In genomic region chr9:85839626-85840025, GRCm38 (mm10) we compare ENCODE assay signal across 15 mouse cellular contexts. TPM values are rescaled to one million over a fixed set of nuclear protein-coding genes. Genes with fewer than 3 reads are reported as not detected.
"Had no signal": no experiment of that assay in that cellular context is flagged by ENCODE, and none has a peak within 500 bp of the region (broad histone marks: within the 10 kb centered on the region; RNA-seq: fewer than 3 reads in every experiment).

No protein-coding gene starts in this region.

- DNase-seq: kidney, adult 8-10 months; kidney, postnatal 10 days; kidney, postnatal 36 days; layer of hippocampus, postnatal 36 days; liver; lung, adult 18-20 months; lung, postnatal 36 days; midbrain, embryonic 14.5 days; right cerebral cortex, adult 18-20 months; right cerebral cortex, postnatal 14 days; right cerebral cortex, postnatal 4 days; thymus, adult 2 months; thymus, postnatal 14 days had no signal

RNA-seq across cellular contexts. Expression of gene Tpbg, which starts 2.6 kb away (rescaled TPM):
- total RNA-seq: megakaryocyte progenitor cell, adult 5-6 weeks; megakaryocyte-erythroid progenitor cell, adult 5-6 weeks had no signal
